Mouse (Mus musculus) kidney, embryonic 16.5 days (tissue): Measurements from ENCODE around the gene Szt2. TPM values are rescaled to one million over a fixed set of nuclear protein-coding genes. Genes with fewer than 3 reads are reported as not detected.

Experiments
- ATAC-seq: fragments of 200-750 bp; cut with Nextera tagmentation; 2 replicates; pipeline ENCODE4 v1.8.0; 2017; ENCODE audit warnings: moderate TSS enrichment; ENCODE audit not compliant: low FRiP score, low TSS enrichment
- H3K27ac ChIP-seq: fragments of 300-500 bp; sonication (generic); 2 replicates; pipeline ENCODE4 v1.5.1; 2014; ENCODE audit warnings: low read length
- H3K27me3 ChIP-seq: fragments of 300-500 bp; sonication (generic); 2 replicates; pipeline ENCODE4 v1.6.1; 2014; ENCODE audit warnings: low read length, control low read depth, mixed read lengths; ENCODE audit not compliant: insufficient read depth
- H3K36me3 ChIP-seq: fragments of 300-500 bp; sonication (generic); 2 replicates; pipeline ENCODE4 v1.6.1; 2014; ENCODE audit warnings: low read length, control low read depth, mixed read lengths; ENCODE audit not compliant: insufficient read depth
- H3K4me1 ChIP-seq: fragments of 300-500 bp; sonication (generic); 2 replicates; pipeline ENCODE4 v1.6.1; 2014; ENCODE audit warnings: low read length, control low read depth, mixed read lengths; ENCODE audit not compliant: insufficient read depth
- H3K4me2 ChIP-seq: fragments of 300-500 bp; sonication (generic); replicated peaks from 2 replicates; pipeline ENCODE4 v1.6.1; 2014; ENCODE audit warnings: low read depth, low read length
- H3K4me3 ChIP-seq: fragments of 300-500 bp; sonication (generic); 2 replicates; pipeline ENCODE4 v1.5.1; 2014; ENCODE audit warnings: mild to moderate bottlenecking, low read length
- H3K9ac ChIP-seq: fragments of 300-500 bp; sonication (generic); replicated peaks from 2 replicates; pipeline ENCODE4 v1.6.1; 2014; ENCODE audit warnings: low read length
- H3K9me3 ChIP-seq: fragments of 300-500 bp; sonication (generic); 2 replicates; pipeline ENCODE4 v1.6.1; 2016; ENCODE audit warnings: low read length, control low read depth
- WGBS: fragments of 180-500 bp; shearing (Covaris S2); extraction: QIAGEN DNeasy Blood & Tissue Kit; methylation state at CpG from one replicate; pipeline ENCODE4 v1.1.7; 2014; 5-methylcytosine and 5-hydroxymethylcytosine counted together
- polyA plus RNA-seq: library from polyadenylated mRNA; unstranded; fragments of >200 nt; fragmentation: Nextera tagmentation; extraction: Ambion mirVana; gene quantifications from 2 replicates; pipeline ENCODE4 v1.2.1, GENCODE M21; 2015

Gene Szt2
- polyA plus RNA-seq: 7.7 and 8.1 TPM in 2 replicates

DNA sequence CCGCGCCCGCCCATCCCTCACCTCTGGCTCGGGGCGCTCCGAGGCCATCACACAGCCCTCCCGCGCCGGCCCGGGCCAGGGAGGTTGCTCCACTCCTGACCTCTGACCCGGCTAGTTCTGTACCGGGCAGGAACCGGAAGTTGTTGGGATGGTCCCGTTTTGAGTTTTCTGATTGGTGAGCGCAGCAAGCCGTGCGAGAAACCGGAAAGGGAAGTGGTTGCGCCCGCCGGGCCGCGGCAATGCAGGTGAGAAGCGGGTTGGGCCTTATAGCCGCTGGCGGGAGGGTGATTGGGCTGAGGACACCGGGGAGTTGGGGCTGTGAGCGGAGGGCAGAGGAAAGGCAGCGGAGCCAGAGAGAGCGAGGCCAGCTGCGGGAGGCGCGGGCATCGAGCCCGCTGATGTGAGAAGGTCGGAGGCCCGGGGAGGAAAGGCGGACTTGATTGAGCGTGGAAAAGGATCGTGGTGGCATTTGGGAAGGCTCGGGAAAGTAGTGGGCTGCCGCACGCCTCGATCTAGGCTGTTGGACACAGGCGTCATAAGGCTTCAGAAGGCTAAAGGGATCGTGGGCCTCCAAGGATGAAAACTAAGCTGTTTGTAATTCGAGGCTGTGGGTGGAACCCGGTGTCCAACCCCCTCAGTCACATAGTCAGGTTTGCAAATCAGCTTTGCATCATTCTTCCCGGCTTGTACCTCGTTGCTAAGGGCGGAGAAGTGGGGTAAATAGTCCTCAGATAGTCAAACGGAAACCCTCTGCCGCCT is at the start of gene Szt2, which contains the start of gene Med8:
Szt2 (minus strand) TSS at position 132 of the 759 bp plus-strand sequence.
Med8 (plus strand) TSS at position 196 of the 759 bp plus-strand sequence.
- WGBS: under 1% methylated on average over 53 of the region's 53 CpGs
- Histone ChIP-seq H3K27me3 (no peaks in the 10 kb centered on the region), H3K4me1 (peaks cover 15% of the 10 kb centered on the region), H3K36me3 (peaks cover 39% of the 10 kb centered on the region), H3K4me2 (peak within 1 kb of the TSS; percentile 73), H3K4me3 (peak within 1 kb of the TSS; percentile 80), H3K9me3 (no peaks in the 10 kb centered on the region), H3K27ac (peak within 1 kb of the TSS; percentile 63), H3K9ac (peak within 1 kb of the TSS; percentile 86)
- peak; percentile 95 for ATAC-seq

GRCm38 (mm10) chr4:118457345-118457975 is 48.4 kb upstream of the Szt2 start, which contains the start of gene Mpl:
Mpl (minus strand) TSS chr4:118457513.
- H3K27ac ChIP-seq: no peak within 1 kb of the TSS
- no peak for ATAC-seq

DNA sequence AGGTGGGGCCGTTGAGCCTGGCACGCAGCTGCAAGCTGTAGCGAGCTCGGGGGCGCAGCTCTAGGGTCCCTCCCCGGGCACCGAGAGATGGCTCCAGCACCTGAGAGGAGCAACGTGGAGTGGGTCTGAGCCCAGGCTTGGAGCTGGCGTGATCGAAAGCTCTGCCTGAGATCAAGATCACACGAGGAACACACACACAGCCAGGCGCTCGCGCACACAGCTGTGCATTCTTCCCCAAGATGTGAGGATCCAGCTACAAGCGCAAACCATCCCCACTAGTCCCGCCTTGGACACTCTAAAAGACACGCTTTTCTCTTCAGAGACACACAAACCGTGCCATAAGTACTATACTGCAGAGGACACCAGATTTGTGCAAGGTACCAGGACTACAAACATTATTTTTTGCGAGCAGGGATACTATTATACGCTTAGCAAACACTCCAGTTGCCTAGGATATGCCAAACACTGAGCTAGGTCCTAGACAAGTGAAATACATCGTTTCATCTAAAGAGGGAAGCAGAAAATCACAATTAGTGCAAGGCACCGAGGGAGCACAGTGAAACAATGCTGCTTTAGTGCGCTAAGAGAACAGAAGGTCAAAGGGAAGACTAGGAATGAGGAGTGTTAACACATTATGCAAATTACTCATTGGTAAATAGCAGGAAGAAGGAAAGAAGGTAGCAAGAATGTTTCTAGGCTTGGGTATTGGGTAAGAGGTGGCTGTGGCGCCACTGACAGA is 37.5 kb upstream of the Szt2 start:
- Histone ChIP-seq H3K27ac (no peak overlapping the region), H3K36me3 (no peaks in the 10 kb centered on the region), H3K9ac (peak overlapping the region; percentile 56), H3K4me3 (peak overlapping the region; percentile 39), H3K9me3 (no peaks in the 10 kb centered on the region), H3K4me2 (peak overlapping the region; percentile 68), H3K4me1 (0 out of 2 replicates have a peak, but pooled peaks cover 6% of the 10 kb centered on the region), H3K27me3 (no peaks in the 10 kb centered on the region)
- peak; percentile 5; the same call in 1 of the 2 replicates for ATAC-seq
- WGBS: 35% methylated on average over 24 of the region's 24 CpGs

More at GRCm38 (mm10) chr4:118457345-118457975, 48.4 kb upstream of the Szt2 start, which contains the start of gene Mpl:
- no peaks in the 10 kb centered on the region; the same call in 1 of the 2 replicates for H3K27me3 ChIP-seq
- H3K36me3 ChIP-seq: no peaks in the 10 kb centered on the region
- H3K9me3 ChIP-seq: no peaks in the 10 kb centered on the region
- H3K4me2 ChIP-seq: no peak within 1 kb of the TSS
- H3K9ac ChIP-seq: no peak within 1 kb of the TSS
- no peaks in the 10 kb centered on the region for H3K4me1 ChIP-seq
- WGBS: 62% methylated on average over 9 of the region's 9 CpGs
- H3K4me3 ChIP-seq: no peak within 1 kb of the TSS

DNA sequence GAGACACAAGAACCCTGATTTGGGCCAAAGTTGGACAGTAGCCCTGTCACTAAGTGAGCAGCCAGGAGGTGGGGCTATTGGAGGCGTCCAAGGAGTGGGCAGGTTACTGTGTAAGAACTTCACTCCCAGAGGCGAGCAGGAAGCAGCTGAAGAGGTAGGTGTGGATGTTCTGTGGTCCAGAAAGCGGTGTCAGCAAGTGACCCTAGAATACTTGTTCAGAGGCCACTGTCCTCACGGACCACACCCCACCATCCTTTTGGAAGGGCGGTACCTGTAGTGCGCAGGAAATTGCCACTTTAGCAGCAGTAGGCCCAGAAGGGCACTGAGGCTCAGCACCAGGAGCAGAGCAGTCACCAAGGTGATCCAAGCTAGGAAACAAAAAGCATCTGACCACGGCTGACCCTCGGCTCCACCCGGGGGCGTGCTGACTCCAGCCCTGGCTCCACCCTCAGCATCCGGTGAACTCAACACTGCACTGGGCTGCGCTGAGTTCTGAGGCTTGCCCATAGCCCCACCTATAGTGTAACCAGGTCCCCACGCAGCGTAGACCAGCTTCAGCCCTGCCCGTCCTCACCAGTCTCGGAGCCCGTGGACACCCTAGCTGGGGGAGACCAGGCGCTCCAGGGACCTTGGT is 36.8 kb upstream of the Szt2 start:
- H3K27me3 ChIP-seq: no peaks in the 10 kb centered on the region
- peak overlapping the region; percentile 68 for H3K4me2 ChIP-seq
- H3K4me1 ChIP-seq: 0 out of 2 replicates have a peak, but pooled peaks cover 6% of the 10 kb centered on the region
- H3K4me3 ChIP-seq: peak overlapping the region; percentile 39
- 16% methylated on average over 18 of the region's 18 CpGs for WGBS
- no peaks in the 10 kb centered on the region for H3K9me3 ChIP-seq
- no peak overlapping the region for H3K27ac ChIP-seq
- peak; percentile 94 for ATAC-seq
- no peaks in the 10 kb centered on the region for H3K36me3 ChIP-seq
- peak overlapping the region; percentile 56 for H3K9ac ChIP-seq

GRCm38 (mm10) chr4:118445088-118445487 is 36.0 kb upstream of the Szt2 start:
- H3K9me3 ChIP-seq: no peaks in the 10 kb centered on the region
- H3K4me2 ChIP-seq: no peak overlapping the region
- H3K27me3 ChIP-seq: no peaks in the 10 kb centered on the region
- no peak overlapping the region for H3K27ac ChIP-seq
- WGBS: 86% methylated on average over 10 of the region's 10 CpGs
- no peak overlapping the region for H3K4me3 ChIP-seq
- H3K4me1 ChIP-seq: 0 out of 2 replicates have a peak, but pooled peaks cover 6% of the 10 kb centered on the region
- ATAC-seq: no peak
- H3K9ac ChIP-seq: no peak overlapping the region
- H3K36me3 ChIP-seq: no peaks in the 10 kb centered on the region

DNA sequence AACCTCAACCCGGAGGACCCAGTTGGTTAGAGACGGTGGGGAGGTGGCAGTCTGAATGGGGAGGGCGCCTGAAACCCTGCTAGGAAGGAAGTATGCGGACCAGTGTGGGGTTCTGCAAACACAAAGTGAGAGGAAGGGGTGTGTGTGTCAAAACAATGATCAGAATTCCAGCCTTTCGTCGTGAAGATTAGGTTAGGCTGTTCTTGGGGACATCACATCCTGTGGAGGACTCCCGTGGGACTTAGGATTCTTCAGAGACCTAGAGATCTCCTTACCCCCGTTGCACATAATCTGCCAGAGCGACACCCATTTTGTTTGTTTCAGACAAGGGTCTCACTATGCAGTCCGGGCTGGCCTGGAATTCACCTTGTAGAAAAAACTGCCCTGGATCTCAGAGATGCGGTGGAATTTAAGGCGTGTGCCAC is 28.8 kb upstream of the Szt2 start:
- peaks cover 39% of the 10 kb centered on the region for H3K4me1 ChIP-seq
- peak overlapping the region; percentile 96 for H3K4me2 ChIP-seq
- H3K36me3 ChIP-seq: peaks cover 18% of the 10 kb centered on the region
- peak overlapping the region; percentile 90 for H3K9ac ChIP-seq
- H3K9me3 ChIP-seq: no peaks in the 10 kb centered on the region
- peak overlapping the region; percentile 94 for H3K27ac ChIP-seq
- WGBS: 7% methylated on average over 12 of the region's 12 CpGs
- H3K27me3 ChIP-seq: no peaks in the 10 kb centered on the region
- H3K4me3 ChIP-seq: peak overlapping the region; percentile 82
- ATAC-seq: 0 out of 2 replicates have a peak, but pooled peaks have one; percentile 7

DNA sequence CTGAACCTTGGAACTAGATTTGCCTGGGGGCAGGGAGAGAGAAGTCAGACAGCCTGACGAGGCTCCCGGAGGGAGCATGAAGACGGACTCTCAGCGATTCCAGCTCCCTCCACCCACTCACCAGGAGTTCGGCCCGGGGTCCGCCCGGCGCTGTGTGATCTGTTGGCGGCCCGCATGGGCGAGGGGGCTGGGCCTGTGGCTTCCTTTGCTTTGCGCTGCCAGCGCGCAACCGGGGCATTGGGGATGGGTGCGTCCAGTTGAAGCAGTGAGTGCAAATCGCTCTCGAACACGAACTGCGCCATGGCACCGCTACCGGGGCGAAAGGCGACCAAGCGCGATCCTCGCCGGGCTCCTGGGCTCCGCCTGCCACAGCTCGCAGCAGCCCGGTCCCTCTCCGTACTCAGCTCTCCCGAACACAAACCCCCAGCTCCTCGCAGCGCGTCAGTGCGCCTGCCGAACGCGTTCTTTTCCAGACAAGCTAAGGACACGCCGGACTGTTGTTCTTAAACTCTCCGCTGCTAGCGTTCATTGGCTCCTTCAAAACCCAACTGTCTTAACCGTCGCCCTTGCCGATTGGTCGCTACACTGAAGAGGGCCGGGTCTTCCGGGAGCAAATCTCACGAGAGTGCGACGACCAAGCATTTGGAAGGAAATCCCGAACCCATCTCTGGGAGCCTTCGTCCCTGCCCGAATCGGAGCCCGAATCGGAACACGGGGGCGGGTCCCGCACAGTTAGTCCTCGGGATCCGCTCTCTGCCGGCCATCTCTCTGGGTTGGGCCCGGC is 27.9 kb upstream of the Szt2 start, which contains the start of gene Cdc20:
Cdc20 (minus strand) TSS at position 533 of the 784 bp plus-strand sequence.
- H3K27me3 ChIP-seq: no peaks in the 10 kb centered on the region
- peak within 1 kb of the TSS; percentile 94 for H3K27ac ChIP-seq
- peak within 1 kb of the TSS; percentile 96 for H3K4me2 ChIP-seq
- H3K4me3 ChIP-seq: peak within 1 kb of the TSS; percentile 82
- peak within 1 kb of the TSS; percentile 90 for H3K9ac ChIP-seq
- under 1% methylated on average over 67 of the region's 67 CpGs for WGBS
- H3K4me1 ChIP-seq: peaks cover 42% of the 10 kb centered on the region
- H3K36me3 ChIP-seq: peaks cover 27% of the 10 kb centered on the region
- ATAC-seq: peak; percentile 96
- H3K9me3 ChIP-seq: no peaks in the 10 kb centered on the region

- Histone ChIP-seq H3K4me3 (no peak overlapping the region), H3K27me3 (no peaks in the 10 kb centered on the region), H3K4me2 (no peak overlapping the region), H3K4me1 (peaks cover 54% of the 10 kb centered on the region), H3K27ac (no peak overlapping the region), H3K36me3 (peaks cover 41% of the 10 kb centered on the region), H3K9me3 (no peaks in the 10 kb centered on the region), H3K9ac (no peak overlapping the region)
- 74% methylated on average over 8 of the region's 8 CpGs for WGBS
- ATAC-seq: no peak
Measured at GRCm38 (mm10) chr4:118432332-118432731, 23.3 kb upstream of the Szt2 start.
